Mouse (Mus musculus) splenic B cell, adult 2 months (primary cell): ENCODE results near the gene Nppc.

Source experiments
- DNase-seq: peaks from one replicate; pipeline ENCODE4 v3.0.0-alpha.2; 2011; ENCODE audit warnings: low read depth, low spot score
- H3K27me3 ChIP-seq: 2 replicates; pipeline ENCODE4 v1.6.1; 2012; ENCODE audit warnings: mild to moderate bottlenecking, low read length, moderate library complexity, mixed read lengths; ENCODE audit not compliant: control insufficient read depth, poor library complexity, insufficient read depth, severe bottlenecking
- H3K36me3 ChIP-seq: 2 replicates; pipeline ENCODE4 v1.6.1; 2012; ENCODE audit warnings: mild to moderate bottlenecking, low read length, moderate library complexity, mixed read lengths; ENCODE audit not compliant: control insufficient read depth, poor library complexity, insufficient read depth, severe bottlenecking

Nppc gene

GRCm38 (mm10) chr1:86632732-86633380, 37.5 kb downstream of the Nppc start:
- DNase-seq: no peak
- H3K36me3 ChIP-seq: no peaks in the 10 kb centered on the region
- no peaks in the 10 kb centered on the region for H3K27me3 ChIP-seq

- Histone ChIP-seq H3K27me3 (no peaks in the 10 kb centered on the region), H3K36me3 (no peaks in the 10 kb centered on the region)
- no peak for DNase-seq
Measured at GRCm38 (mm10) chr1:86630527-86630926, 39.8 kb downstream of the Nppc start.

- Histone ChIP-seq H3K36me3 (no peaks in the 10 kb centered on the region), H3K27me3 (no peaks in the 10 kb centered on the region)
- DNase-seq: no peak
Measured at GRCm38 (mm10) chr1:86629936-86630335, 40.4 kb downstream of the Nppc start.

DNA sequence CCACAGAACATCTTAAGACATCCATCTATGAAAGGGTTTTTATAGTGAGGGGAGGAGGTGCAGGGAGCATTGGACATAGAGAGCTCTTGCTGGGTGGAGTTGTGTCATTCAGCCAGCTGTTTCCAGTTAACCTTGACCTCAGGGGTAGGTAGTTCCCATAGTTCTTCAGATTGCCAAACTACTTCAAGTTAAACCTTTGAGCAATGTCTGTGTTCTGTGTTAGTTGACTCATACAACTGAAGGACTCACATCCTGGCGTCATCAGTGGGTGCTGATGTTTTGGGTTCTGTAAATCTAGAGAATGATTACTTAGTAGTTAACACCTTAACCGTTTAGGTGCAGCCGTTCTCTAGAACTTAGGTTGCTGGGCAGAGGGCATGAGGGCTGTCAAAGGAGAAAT, 42.1 kb downstream of the Nppc start:
- H3K27me3 ChIP-seq: no peaks in the 10 kb centered on the region
- no peaks in the 10 kb centered on the region for H3K36me3 ChIP-seq
- DNase-seq: no peak

GRCm38 (mm10) chr1:86623001-86624000, 47.1 kb downstream of the Nppc start:
- DNase-seq: no peak
- H3K36me3 ChIP-seq: no peaks in the 10 kb centered on the region

DNA sequence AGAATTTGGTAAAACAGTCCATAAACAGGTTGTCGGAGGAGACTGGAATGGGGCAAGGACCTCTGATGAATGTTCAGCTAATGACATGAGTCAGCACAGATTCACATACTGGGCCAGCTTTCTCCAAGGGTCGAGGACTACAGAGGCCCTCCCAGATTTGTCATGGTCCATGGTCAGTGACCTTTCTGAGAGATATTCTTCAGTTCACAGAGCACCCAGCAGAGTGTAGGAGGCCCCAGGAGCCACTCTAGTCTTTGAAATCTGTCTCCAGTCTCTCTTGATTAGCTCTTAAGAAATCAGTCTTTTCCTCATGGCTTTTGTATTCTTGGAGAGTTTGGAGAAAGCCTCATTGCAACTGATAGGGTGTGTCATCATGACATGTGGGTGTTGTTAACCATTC, 48.1 kb downstream of the Nppc start:
- no peaks in the 10 kb centered on the region for H3K36me3 ChIP-seq
- DNase-seq: no peak
- H3K27me3 ChIP-seq: no peaks in the 10 kb centered on the region

More at GRCm38 (mm10) chr1:86623001-86624000, 47.1 kb downstream of the Nppc start:
- H3K27me3 ChIP-seq: no peaks in the 10 kb centered on the region

GRCm38 (mm10) chr1:86618454-86619125, 51.8 kb downstream of the Nppc start:
- H3K36me3 ChIP-seq: no peaks in the 10 kb centered on the region
- H3K27me3 ChIP-seq: no peaks in the 10 kb centered on the region
- peak; percentile 71 for DNase-seq
